ENCODE assay signal across 23 mouse cellular contexts in the genomic region with DNA sequence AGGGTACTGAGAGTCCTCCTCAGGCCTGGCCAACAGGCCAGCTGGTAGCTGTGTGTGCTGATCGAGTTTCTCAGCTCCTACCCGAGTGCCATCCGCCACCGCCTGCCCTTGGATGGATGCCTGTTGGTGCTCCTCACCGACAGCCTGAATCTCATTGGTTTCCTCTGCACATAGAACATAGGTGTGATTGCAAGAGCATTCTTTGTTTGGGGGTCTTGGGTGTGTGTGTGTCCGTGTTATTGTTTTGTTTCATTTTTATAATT. TPM values are rescaled to one million over a fixed set of nuclear protein-coding genes. Genes with fewer than 3 reads are reported as not detected.
DNase-seq lines count a peak whose midpoint lies in the region; ATAC-seq lines count a peak whose summit lies in the region.
"Had no signal": no experiment of that assay in that cellular context is flagged by ENCODE, and none has a peak within 500 bp of the region (broad histone marks: within the 10 kb centered on the region; RNA-seq: fewer than 3 reads in every experiment).

No protein-coding gene starts in this region.

- no peaks in the 10 kb centered on the region for H3K9me3 ChIP-seq in limb, embryonic 13.5 days
- no peaks in the 10 kb centered on the region for H3K9me3 ChIP-seq in limb, embryonic 10.5 days (replicated peaks)
- H3K9me3 ChIP-seq: embryonic facial prominence, embryonic 15.5 days; hindbrain, embryonic 12.5 days; kidney, embryonic 15.5 days; megakaryocyte, embryonic 14.5 days had no signal

- H3K4me2 ChIP-seq in limb, embryonic 13.5 days (replicated peaks) = no peak overlapping the region
- H3K4me2 ChIP-seq: embryonic facial prominence, embryonic 15.5 days; hindbrain, embryonic 12.5 days; kidney, embryonic 15.5 days had no signal

- H3K36me3 ChIP-seq in limb, embryonic 13.5 days = peaks cover 72% of the 10 kb centered on the region
- H3K36me3 ChIP-seq in limb, embryonic 10.5 days = peaks cover 91% of the 10 kb centered on the region

- WGBS in limb, embryonic 13.5 days = 92% methylated on average over 6 of the region's 6 CpGs
- 92% methylated on average over 6 of the region's 6 CpGs for WGBS in limb, embryonic 10.5 days

- no peaks in the 10 kb centered on the region for H3K27me3 ChIP-seq in limb, embryonic 13.5 days
- no peaks in the 10 kb centered on the region for H3K27me3 ChIP-seq in limb, embryonic 10.5 days (ENCODE audit: low read depth, poor library complexity, severe bottlenecking)
- H3K27me3 ChIP-seq: CH12.LX; embryonic facial prominence, embryonic 15.5 days; hindbrain, embryonic 12.5 days; kidney, embryonic 15.5 days; megakaryocyte, embryonic 14.5 days had no signal

- ATAC-seq in limb, embryonic 13.5 days (ENCODE audit: low FRiP score, low read depth) = no peak
- no peak for ATAC-seq in megakaryocyte progenitor cell, adult 5-6 weeks (replicated peaks; ENCODE audit: poor library complexity)
- ATAC-seq: inflammation-experienced regulatory T-cells, adult 6 months had no signal

- H3K9ac ChIP-seq in limb, embryonic 13.5 days = 0 out of 2 replicates have a peak overlapping the region, but pooled peaks have one; percentile 20
- H3K9ac ChIP-seq: embryonic facial prominence, embryonic 15.5 days; hindbrain, embryonic 12.5 days; kidney, embryonic 15.5 days had no signal

- no peak overlapping the region for H3K4me3 ChIP-seq in limb, embryonic 13.5 days
- H3K4me3 ChIP-seq in limb, embryonic 10.5 days = no peak overlapping the region
- H3K4me3 ChIP-seq: embryonic facial prominence, embryonic 15.5 days; hindbrain, embryonic 12.5 days; kidney, embryonic 15.5 days; left cerebral cortex, adult 2 months; megakaryocyte, embryonic 14.5 days had no signal

- DNase-seq in cerebellum, adult 11 months = peak; percentile 87
- no peak for DNase-seq in cerebellum, postnatal 4 days (ENCODE audit: low spot score in 2 of 2)
- no peak for DNase-seq in limb, embryonic 10.5 days (ENCODE audit: low spot score)
- peak; percentile 90 to 91 for DNase-seq in cerebellum, postnatal 14 days
- DNase-seq in skeletal muscle tissue, adult 2 months (ENCODE audit: low read depth, low spot score) = peak; percentile 74
- no peak for DNase-seq in adrenal gland, postnatal 14 days
- DNase-seq: adrenal gland, adult 8-10 months; heart, adult 18-20 months; lung, postnatal 10 days; thymus, adult 18-20 months had no signal

- H3K27ac ChIP-seq in limb, embryonic 13.5 days = no peak overlapping the region
- no peak overlapping the region for H3K27ac ChIP-seq in limb, embryonic 10.5 days
- H3K27ac ChIP-seq: embryonic facial prominence, embryonic 15.5 days; hindbrain, embryonic 12.5 days; kidney, embryonic 15.5 days; left cerebral cortex, adult 2 months had no signal

- no peaks in the 10 kb centered on the region for H3K4me1 ChIP-seq in limb, embryonic 13.5 days
- no peaks in the 10 kb centered on the region for H3K4me1 ChIP-seq in limb, embryonic 10.5 days
- H3K4me1 ChIP-seq: embryonic facial prominence, embryonic 15.5 days; hindbrain, embryonic 12.5 days; kidney, embryonic 15.5 days had no signal

RNA-seq across cellular contexts. Expression of a gene that starts 35.5 kb away (rescaled TPM):
- 48.0 and 50.7 TPM in 2 replicates for polyA plus RNA-seq in limb, embryonic 13.5 days (2015; fragmentation: Nextera tagmentation; extraction: Ambion mirVana)
- polyA plus RNA-seq in limb, embryonic 10.5 days (2016; fragmentation: Nextera tagmentation; extraction: Ambion mirVana) = 78.4 and 80.2 TPM in 2 replicates
- 11.8 and 14.3 TPM in 2 replicates for total RNA-seq in megakaryocyte progenitor cell, adult 5-6 weeks (2015)
- total RNA-seq in megakaryocyte progenitor cell, adult 5-6 weeks (2017) = 18.5 and 26.2 TPM in 2 replicates
- total RNA-seq in adrenal gland, postnatal 14 days (2021) = 10.7 and 13.7 TPM in 2 replicates

RNA-seq across cellular contexts. Expression of a gene that starts 53.8 kb away (rescaled TPM):
- polyA plus RNA-seq in limb, embryonic 13.5 days (2015; fragmentation: Nextera tagmentation; extraction: Ambion mirVana) = not detected in 2 replicates
- not detected in 2 replicates for polyA plus RNA-seq in limb, embryonic 10.5 days (2016; fragmentation: Nextera tagmentation; extraction: Ambion mirVana)
- total RNA-seq in megakaryocyte progenitor cell, adult 5-6 weeks (2015) = 0.05 TPM in 1 of 2 replicates, not detected in the other
- not detected in 2 replicates for total RNA-seq in megakaryocyte progenitor cell, adult 5-6 weeks (2017)
- total RNA-seq in adrenal gland, postnatal 14 days (2021) = not detected in 2 replicates
- total RNA-seq: adrenal gland, adult 8-10 months; CH12.LX; heart, adult 18-20 months; left cerebral cortex, adult 2 months; midbrain, postnatal 0 days had no signal
- polyA plus RNA-seq: embryonic facial prominence, embryonic 15.5 days; forebrain, embryonic 11.5 days; heart, embryonic 16.5 days; hindbrain, embryonic 12.5 days; inflammation-experienced regulatory T-cells, adult 6 months; kidney, embryonic 15.5 days; limb, embryonic 14.5 days; midbrain, postnatal 0 days had no signal

RNA-seq across cellular contexts. Expression of a gene that starts 55.0 kb away (rescaled TPM):
- polyA plus RNA-seq in limb, embryonic 13.5 days (2015; fragmentation: Nextera tagmentation; extraction: Ambion mirVana) = 116 and 120 TPM in 2 replicates
- 99.5 and 116 TPM in 2 replicates for polyA plus RNA-seq in limb, embryonic 10.5 days (2016; fragmentation: Nextera tagmentation; extraction: Ambion mirVana)
- 59.8 and 66.4 TPM in 2 replicates for total RNA-seq in megakaryocyte progenitor cell, adult 5-6 weeks (2015)
- total RNA-seq in megakaryocyte progenitor cell, adult 5-6 weeks (2017) = 35.5 and 42.6 TPM in 2 replicates
- 58.4 and 60.0 TPM in 2 replicates for total RNA-seq in adrenal gland, postnatal 14 days (2021)

RNA-seq across cellular contexts. Expression of a gene that starts 55.1 kb away (rescaled TPM):
- 12.1 and 12.4 TPM in 2 replicates for polyA plus RNA-seq in limb, embryonic 13.5 days (2015; fragmentation: Nextera tagmentation; extraction: Ambion mirVana)
- 10.0 and 11.6 TPM in 2 replicates for polyA plus RNA-seq in limb, embryonic 10.5 days (2016; fragmentation: Nextera tagmentation; extraction: Ambion mirVana)
- total RNA-seq in megakaryocyte progenitor cell, adult 5-6 weeks (2015) = 44.3 and 45.6 TPM in 2 replicates
- total RNA-seq in megakaryocyte progenitor cell, adult 5-6 weeks (2017) = 46.6 and 55.7 TPM in 2 replicates
- total RNA-seq in adrenal gland, postnatal 14 days (2021) = 29.6 and 32.2 TPM in 2 replicates

Comparison
In these comparisons a context has a peak if more than half of its experiments do, and no peak if none do; other contexts are left out.
1. DNase-seq: peak in cerebellum, adult 11 months (single experiment), cerebellum, postnatal 14 days (2 of 2) and skeletal muscle tissue, adult 2 months (single experiment); none in cerebellum, postnatal 4 days (0 of 2), limb, embryonic 10.5 days (single experiment) and adrenal gland, postnatal 14 days (single experiment).